Mouse (Mus musculus) adrenal gland, postnatal 36 days (tissue): Measurements from ENCODE around the gene Rnf4. TPM values are rescaled to one million over a fixed set of nuclear protein-coding genes. Genes with fewer than 3 reads are reported as not detected.

ENCODE experiments used
- DNase-seq, 2 experiments: peaks; one replicate each; pipeline ENCODE4 v3.0.0; 2021; ENCODE audit warnings: mixed read lengths in 1 of 2
- total RNA-seq, 2 experiments: library from RNA; stranded (reverse); gene quantifications; 2 replicates each; pipeline ENCODE4 v1.2.3; 2021

The Rnf4 gene
- total RNA-seq, 2 experiments from 2014 or later: 100 to 102 TPM

DNA sequence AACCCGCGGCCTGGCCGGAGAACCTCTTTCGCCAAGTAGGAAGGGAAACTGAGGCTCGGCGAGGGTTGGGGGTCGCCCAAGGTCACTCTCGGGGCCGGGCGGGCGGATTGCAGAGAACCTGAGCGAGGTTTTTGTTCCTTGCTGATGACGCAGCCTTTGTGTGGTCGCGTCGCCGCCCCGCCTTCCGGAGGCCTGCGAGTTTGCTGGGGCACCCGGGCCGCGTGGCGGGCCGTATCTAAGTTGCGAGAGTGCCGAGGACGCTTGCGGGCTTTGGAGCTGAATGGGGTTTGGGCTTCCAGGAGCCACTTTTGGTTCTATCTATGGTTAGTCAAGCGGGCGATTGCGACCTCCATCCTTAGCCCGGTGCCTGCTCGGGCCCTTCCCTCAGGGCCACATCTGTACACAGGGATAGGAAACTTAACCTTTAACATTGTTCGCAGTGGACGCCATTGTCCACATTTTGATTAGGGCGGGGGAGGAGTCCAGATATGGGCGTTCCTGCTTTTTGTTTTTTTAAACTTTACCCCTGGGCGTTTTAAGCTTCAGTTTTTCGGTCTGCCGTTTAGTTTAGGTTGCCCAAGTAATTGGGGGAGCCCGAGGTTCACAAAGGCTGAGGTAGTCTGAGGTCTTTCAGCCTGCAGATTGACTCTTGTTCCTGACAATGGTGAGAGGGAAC lies 824 bp downstream of the Rnf4 start:
- DNase-seq: peak; percentile 74 to 77

DNA sequence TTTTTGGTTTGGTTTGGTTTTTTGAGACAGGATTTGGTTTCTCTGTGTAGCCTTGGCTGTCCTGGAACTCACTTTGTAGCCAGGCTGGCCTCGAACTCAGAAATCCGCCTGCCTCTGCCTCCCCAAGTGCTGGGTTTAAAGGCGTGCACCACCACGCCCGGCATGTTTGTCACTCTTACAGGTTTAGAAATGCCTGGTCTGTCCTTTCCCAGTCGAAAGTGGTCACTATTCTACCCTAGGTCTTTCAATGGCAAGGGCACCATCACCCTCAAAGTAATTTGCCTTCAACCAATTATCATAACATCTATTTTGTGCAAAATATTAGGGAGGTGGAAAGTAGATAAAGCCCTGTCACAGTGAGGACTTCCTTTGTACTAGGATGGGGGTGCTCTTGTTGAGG lies 4.2 kb downstream of the Rnf4 start:
- DNase-seq: no peak

DNA sequence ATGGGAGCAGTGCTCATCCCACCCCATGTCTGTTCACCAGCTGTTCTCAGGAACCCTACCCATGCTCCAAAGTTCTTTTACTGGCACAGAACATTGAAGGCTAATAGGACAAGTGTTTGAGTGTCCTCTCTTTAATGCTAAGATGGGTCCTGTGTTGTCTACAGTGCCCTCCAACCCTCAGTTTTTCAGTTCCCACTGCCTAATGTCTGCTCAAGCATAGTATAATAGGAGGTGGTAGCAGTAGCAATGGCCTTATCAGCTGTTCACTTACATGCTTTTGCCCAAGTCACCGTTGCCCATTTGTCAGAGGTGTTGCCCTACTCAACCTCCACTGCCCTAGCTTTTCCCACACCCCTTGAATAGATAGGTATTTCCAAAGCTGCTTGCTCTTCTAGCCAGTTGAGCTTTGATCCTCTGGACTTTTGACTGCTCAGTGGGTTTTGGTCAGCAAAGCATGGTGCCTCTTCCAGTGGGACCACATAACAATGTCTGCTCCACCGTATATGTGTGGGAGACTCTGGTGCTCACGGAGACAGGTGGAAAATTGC lies 16.1 kb downstream of the Rnf4 start:
- DNase-seq: no peak

- no peak for DNase-seq
Measured at GRCm38 (mm10) chr5:34360261-34360660, 24.2 kb downstream of the Rnf4 start.

DNA sequence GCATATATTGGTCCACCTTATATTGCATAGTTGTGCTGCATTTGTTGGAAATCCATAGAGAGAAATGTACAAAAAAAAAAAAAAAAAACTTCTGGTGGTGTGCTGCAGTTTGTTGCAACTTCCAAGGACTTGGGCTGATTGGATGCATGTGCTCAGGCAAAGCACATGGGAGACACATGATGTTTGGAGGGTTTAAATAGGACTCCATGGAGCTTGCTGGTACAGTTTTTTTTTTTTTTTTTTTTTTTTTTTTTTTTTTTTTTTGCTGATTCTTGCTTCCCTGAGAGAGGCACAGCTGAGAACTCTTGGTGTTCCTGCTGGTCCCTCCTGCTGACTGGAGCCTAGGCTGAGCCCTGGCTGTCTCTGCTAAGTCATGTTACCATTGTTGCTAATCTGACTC lies 27.0 kb downstream of the Rnf4 start:
- DNase-seq: no peak

DNA sequence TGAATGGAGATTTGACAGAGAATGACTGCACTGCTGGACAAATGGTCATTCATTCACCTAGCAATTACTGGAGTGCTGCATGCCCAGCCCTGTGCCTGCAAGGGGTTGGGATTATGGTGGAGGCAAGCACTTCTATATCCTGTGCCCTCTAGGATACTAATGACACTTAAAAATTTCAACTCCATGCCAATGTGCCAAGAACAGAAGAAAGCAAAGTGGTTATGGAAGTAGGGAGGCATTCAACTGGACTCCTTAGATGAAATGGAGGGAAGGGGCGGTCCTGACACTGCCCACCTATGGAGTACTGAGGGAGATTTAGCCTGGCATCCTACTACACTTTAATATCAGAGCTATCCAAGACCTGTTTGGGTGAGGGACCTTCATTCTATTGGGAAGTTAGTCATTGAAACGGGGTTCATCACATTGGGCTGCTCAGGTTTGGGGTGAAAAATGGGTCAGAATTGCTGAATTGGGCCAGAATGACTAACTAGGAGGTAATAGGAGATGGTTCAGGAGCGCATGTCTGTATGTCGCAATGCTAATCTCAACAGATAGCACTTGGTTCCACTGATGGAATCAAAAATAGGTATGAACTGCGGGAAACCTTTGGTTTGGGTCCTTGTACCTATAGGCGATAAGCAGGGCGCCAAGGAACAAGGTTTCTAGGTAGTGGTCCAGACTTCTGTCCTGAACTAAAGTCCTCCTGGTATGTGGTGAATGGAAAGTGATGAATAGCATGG lies 32.6 kb downstream of the Rnf4 start:
- no peak for DNase-seq

DNA sequence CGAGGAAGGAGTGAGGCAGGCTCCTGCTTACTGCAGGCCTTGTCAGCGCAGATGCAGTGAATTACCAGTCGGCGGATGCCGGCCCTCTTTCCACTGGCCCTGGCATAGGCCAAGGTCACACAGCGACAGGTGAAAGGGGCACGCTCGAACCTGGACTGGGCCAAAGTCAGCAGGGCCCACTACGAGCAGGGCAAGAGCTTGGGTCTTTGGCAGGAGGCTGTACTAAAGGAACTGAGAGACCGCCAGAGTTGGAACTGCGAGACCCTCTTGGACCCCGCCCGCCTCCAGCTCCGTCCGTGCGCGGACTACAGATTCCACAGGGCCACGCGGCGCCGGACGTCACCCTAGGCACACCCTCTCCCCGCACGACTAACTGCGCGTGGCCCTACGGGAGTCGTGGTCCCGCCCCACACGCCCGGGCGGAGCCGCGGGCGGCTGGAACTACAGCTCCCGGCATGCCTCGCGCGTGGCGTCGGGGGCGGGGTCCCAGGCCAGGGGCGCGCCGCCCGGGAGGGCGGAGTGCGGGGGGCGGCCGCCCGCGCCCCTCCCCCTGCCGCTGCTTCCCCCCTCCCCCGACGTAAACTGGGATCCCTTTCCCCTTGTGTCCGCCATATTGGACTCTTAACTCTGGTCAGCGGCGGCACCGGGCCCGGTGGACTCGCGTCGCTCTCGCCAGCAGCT lies 33.4 kb downstream of the Rnf4 start, which contains the start of gene Fam193a:
TSS of gene Fam193a (plus strand) at position 593 of the 681 bp plus-strand sequence.
- peak; percentile 99 for DNase-seq

DNA sequence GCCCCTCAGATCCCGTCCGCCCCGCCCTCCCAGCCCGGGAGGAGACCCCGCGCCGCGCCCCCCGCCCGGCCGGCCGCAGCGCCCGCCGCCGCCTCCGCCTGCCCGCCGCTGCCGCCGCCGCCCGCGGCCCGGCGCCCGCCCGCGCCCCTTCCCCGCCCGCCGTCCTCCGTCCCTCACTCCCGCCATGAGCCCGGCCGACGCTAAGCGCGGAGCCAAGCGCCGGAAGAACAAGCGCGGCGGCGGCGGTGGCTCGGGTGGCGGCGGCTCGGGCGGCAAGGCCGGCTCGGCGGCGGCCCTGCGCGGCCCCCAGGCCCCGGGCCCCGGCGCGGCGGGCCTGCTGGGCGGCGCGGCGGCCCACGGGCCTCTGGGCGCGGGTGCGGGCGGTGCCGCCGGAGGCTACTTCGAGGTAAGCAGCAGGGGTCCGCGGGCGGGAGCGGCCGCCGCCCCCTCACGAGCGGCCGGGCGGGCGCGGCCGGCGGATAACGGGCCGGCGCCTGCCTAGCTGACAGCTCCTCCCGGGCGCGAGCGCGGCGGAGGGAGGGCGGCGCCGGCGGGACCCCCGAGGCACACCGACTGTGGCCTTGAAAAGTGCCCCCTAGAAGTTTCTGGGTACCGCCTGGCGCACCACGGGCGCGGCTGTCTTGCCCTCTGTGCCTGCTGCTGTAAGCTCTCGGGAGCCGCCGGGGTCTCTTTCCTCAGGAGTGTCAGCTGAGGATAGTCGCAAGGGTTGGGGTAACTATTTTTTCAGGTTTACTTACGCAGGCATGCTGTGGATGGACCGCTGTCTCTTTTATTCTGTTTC lies 34.1 kb downstream of the Rnf4 start:
- peak; percentile 32 to 54 for DNase-seq

- no peak for DNase-seq
Measured at GRCm38 (mm10) chr5:34370840-34371239, 34.8 kb downstream of the Rnf4 start.

DNA sequence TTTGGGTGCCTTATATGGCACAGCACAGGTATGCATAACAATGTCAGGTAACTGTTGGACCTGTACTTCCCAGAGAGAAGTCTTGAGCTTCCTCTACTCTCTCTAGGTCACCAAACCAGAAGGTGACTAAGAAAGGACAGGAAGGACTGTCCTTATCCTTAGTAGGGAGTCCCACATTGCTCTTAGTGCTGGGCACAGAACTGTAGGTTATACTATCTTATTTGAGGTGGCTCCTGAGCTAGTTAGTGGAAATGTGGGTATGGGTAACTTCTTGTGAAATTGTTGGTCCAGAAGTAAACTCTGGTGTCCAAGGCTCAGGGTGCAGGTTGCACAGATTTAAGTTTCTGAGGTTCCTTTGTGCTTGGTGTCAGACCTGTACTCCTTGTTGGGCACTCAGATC lies 36.1 kb downstream of the Rnf4 start:
- no peak for DNase-seq

- no peak for DNase-seq
Measured at GRCm38 (mm10) chr5:34372541-34372940, 36.5 kb downstream of the Rnf4 start.

- no peak for DNase-seq
Measured at GRCm38 (mm10) chr5:34378787-34379186, 42.7 kb downstream of the Rnf4 start.

GRCm38 (mm10) chr5:34381700-34382099 lies 45.6 kb downstream of the Rnf4 start:
- no peak for DNase-seq

- no peak for DNase-seq
Measured at GRCm38 (mm10) chr5:34385616-34386015, 49.5 kb downstream of the Rnf4 start.

- DNase-seq: no peak
Measured at GRCm38 (mm10) chr5:34386744-34387143, 50.7 kb downstream of the Rnf4 start.

DNA sequence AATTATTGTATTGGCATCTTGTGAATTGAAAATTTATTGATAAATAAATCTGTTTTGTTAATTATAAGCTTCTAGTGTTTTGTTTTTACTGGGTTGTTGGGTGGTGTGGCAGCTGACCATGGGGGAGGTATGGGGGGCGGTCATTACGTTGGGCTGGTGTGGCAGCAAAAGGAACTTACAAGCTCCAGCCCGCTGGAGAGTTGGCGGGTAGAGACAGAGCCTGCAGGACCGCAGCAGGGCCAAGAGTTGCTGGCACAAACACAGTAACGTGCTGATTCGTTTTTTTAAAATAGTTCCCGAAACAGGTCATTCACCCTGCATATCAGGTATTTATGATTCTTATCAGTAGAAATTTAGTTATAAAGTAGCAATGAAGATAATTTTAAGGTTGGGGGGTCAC lies 57.2 kb downstream of the Rnf4 start:
- no peak for DNase-seq

GRCm38 (mm10) chr5:34395347-34395746 lies 59.3 kb downstream of the Rnf4 start:
- no peak for DNase-seq

DNA sequence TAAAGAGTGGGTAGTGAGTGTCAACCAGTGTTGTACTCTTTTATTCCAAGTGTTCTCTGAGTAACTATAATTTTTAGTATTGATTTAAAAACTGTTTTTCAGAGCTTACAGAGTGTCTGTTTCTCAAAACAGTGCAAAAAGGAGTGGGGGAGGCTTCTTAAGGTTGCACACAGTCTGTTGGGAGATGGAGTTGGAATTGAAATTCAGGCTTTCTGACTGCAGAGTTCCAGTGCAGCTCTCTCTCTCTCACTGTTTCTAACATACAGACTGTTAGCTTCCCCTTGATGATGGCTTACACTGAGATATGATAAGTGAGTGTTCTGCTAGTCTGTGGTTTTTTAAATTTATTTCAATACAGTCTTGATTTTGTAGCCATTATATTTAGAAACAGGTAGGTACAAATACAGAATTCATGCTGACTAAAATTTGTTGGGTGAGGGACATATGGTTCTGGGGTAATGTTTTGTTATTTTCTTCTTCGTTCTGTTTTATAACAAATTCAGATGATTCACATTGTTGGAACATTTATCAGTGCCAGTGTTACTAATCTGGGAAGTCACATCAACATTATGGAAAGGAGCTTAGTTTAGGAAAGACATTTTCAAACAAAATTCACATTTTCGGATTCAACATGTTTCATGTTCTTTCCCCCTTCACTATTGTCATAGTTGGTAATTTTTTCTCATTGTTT lies 59.9 kb downstream of the Rnf4 start:
- DNase-seq: no peak

GRCm38 (mm10) chr5:34397866-34398265 lies 61.8 kb downstream of the Rnf4 start:
- DNase-seq: no peak

DNA sequence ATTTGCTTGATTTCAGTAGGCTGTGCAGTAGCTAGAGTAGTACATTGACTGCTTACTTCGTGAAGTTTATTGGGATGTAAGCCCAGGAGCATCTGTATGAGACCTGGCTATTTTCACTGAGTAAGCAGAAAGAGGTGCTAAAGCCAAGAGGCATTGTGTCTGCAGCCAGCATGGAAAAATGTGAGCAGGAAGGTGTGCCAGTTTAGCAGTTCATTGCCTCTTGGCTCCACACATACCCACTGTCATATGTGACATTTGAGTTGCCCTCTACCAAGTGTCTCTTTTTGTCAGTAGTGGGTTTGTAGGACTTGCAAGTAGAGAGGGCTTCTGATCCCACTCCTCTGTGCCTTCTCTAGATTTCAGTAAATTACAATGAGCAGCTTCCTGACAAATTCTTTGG lies 62.2 kb downstream of the Rnf4 start:
- DNase-seq: no peak
